Mouse (Mus musculus): ENCODE measurements at regions not wholly inside any gene's neighbourhood (a gene's known extent, or its start where the extent isn't known, plus 50 kb on each side); places are given as distances from the start of the nearest gene placed in this dataset.

GRCm38 (mm10) chr10:22919869-22920268 lies 99.9 kb upstream of the Tcf21 start:
- DNase-seq (ENCODE audit: low read depth, low spot score), result no peak

- DNase-seq (ENCODE audit: low read depth, low spot score), result no peak
Measured at GRCm38 (mm10) chr10:22917797-22918196, 97.8 kb upstream of the Tcf21 start.

GRCm38 (mm10) chr10:22915785-22916514 lies 96.0 kb upstream of the Tcf21 start:
- no peak for DNase-seq (ENCODE audit: low read depth, low spot score)

GRCm38 (mm10) chr10:22913112-22913511 lies 93.1 kb upstream of the Tcf21 start:
- no peak for DNase-seq (ENCODE audit: low read depth, low spot score)

- peak; percentile 19 for DNase-seq (ENCODE audit: low read depth, low spot score)
Measured at GRCm38 (mm10) chr10:22908640-22909039, 88.7 kb upstream of the Tcf21 start.

- no peak for DNase-seq (ENCODE audit: low read depth, low spot score)
Measured at GRCm38 (mm10) chr10:22905281-22905680, 85.3 kb upstream of the Tcf21 start.

- DNase-seq (ENCODE audit: low read depth, low spot score), result no peak
Measured at GRCm38 (mm10) chr10:22893442-22893985, 73.5 kb upstream of the Tcf21 start.

GRCm38 (mm10) chr10:22887451-22887850 lies 67.5 kb upstream of the Tcf21 start:
- DNase-seq (ENCODE audit: low read depth, low spot score), result no peak

GRCm38 (mm10) chr10:22879714-22880113 lies 59.7 kb upstream of the Tcf21 start:
- DNase-seq (ENCODE audit: low read depth, low spot score), result no peak

- DNase-seq (ENCODE audit: low read depth, low spot score), result no peak
Measured at GRCm38 (mm10) chr10:22877536-22878130, 57.7 kb upstream of the Tcf21 start.

- no peak for DNase-seq (ENCODE audit: low read depth, low spot score)
Measured at GRCm38 (mm10) chr10:22877028-22877427, 57.1 kb upstream of the Tcf21 start.

GRCm38 (mm10) chr10:22875675-22876074 lies 55.7 kb upstream of the Tcf21 start:
- DNase-seq (ENCODE audit: low read depth, low spot score), result no peak

GRCm38 (mm10) chr10:22875181-22875580 lies 55.2 kb upstream of the Tcf21 start:
- no peak for DNase-seq (ENCODE audit: low read depth, low spot score)

Data from embryo, embryonic 11.5 days (tissue).